Mouse (Mus musculus) limb, embryonic 15.5 days (tissue): Measurements from ENCODE around the gene Tti1. TPM values are rescaled to one million over a fixed set of nuclear protein-coding genes. Genes with fewer than 3 reads are reported as not detected.
"Not testable (repeated sequence)": the region's sequence is repeated elsewhere in the genome, so short reads cannot be mapped to it uniquely, and the experiment has no call there.

Experiments used
- ATAC-seq: fragments of 200-750 bp; cut with Nextera tagmentation; 2 replicates; pipeline ENCODE4 v1.8.0; 2017; ENCODE audit warnings: low read depth, moderate TSS enrichment; ENCODE audit not compliant: insufficient number of reproducible peaks, low FRiP score, low TSS enrichment
- H3K27ac ChIP-seq: fragments of 300-500 bp; sonication (generic); 2 replicates; pipeline ENCODE4 v1.5.1; 2015; ENCODE audit warnings: moderate library complexity, mild to moderate bottlenecking, inconsistent platforms
- H3K27me3 ChIP-seq: fragments of 300-500 bp; sonication (generic); 2 replicates; pipeline ENCODE4 v1.6.1; 2015; ENCODE audit warnings: inconsistent platforms
- H3K36me3 ChIP-seq: fragments of 300-500 bp; sonication (generic); 2 replicates; pipeline ENCODE4 v1.6.1; 2015; ENCODE audit warnings: inconsistent platforms
- H3K4me1 ChIP-seq: fragments of 300-500 bp; sonication (generic); 2 replicates; pipeline ENCODE4 v1.6.1; 2015; ENCODE audit warnings: inconsistent platforms
- H3K4me2 ChIP-seq: fragments of 300-500 bp; sonication (generic); 2 replicates; pipeline ENCODE4 v1.6.1; 2015; ENCODE audit warnings: mild to moderate bottlenecking, inconsistent platforms
- H3K4me3 ChIP-seq: fragments of 300-500 bp; sonication (generic); 2 replicates; pipeline ENCODE4 v1.5.1; 2015; ENCODE audit warnings: mild to moderate bottlenecking, inconsistent platforms
- H3K9ac ChIP-seq: fragments of 300-500 bp; sonication (generic); 2 replicates; pipeline ENCODE4 v1.6.1; 2015; ENCODE audit warnings: inconsistent platforms
- H3K9me3 ChIP-seq: fragments of 300-500 bp; sonication (generic); 2 replicates; pipeline ENCODE4 v1.6.1; 2016; ENCODE audit warnings: inconsistent platforms
- WGBS: fragments of 180-500 bp; shearing (Covaris S2); methylation state at CpG from one replicate; pipeline ENCODE4 v1.1.7; 2015; 5-methylcytosine and 5-hydroxymethylcytosine counted together
- polyA plus RNA-seq: library from polyadenylated mRNA; unstranded; fragments of >200 nt; fragmentation: Nextera tagmentation; extraction: Ambion mirVana; gene quantifications from 2 replicates; pipeline ENCODE4 v1.2.1, GENCODE M21; 2015

The Tti1 gene
- polyA plus RNA-seq, 1 experiment from 2014 or later = 22.5 TPM

GRCm38 (mm10) chr2:158059666-158060105 is 31.5 kb upstream of the Tti1 start:
- Histone ChIP-seq H3K9me3 (no peaks in the 10 kb centered on the region), H3K27ac (0 out of 2 replicates have a peak overlapping the region, but pooled peaks have one; percentile 48), H3K27me3 (no peaks in the 10 kb centered on the region), H3K36me3 (peaks cover 63% of the 10 kb centered on the region), H3K9ac (no peak overlapping the region), H3K4me2 (no peak overlapping the region), H3K4me3 (no peak overlapping the region), H3K4me1 (peaks cover 14% of the 10 kb centered on the region)
- no peak for ATAC-seq
- WGBS = 77% methylated on average over 8 of the region's 8 CpGs

- Histone ChIP-seq H3K9me3 (no peaks in the 10 kb centered on the region), H3K9ac (no peak overlapping the region), H3K27ac (peak overlapping the region; percentile 63; the same call in 1 of the 2 replicates), H3K4me3 (no peak overlapping the region), H3K4me2 (no peak overlapping the region), H3K36me3 (peaks cover 66% of the 10 kb centered on the region), H3K27me3 (no peaks in the 10 kb centered on the region), H3K4me1 (0 out of 2 replicates have a peak, but pooled peaks cover 6% of the 10 kb centered on the region)
- WGBS = 61% methylated on average over 10 of the region's 10 CpGs
- no peak for ATAC-seq
These were observed 30.3 kb upstream of the Tti1 start for GRCm38 (mm10) chr2:158058534-158058933.

GRCm38 (mm10) chr2:158057030-158057429 is 28.8 kb upstream of the Tti1 start:
- peaks cover 69% of the 10 kb centered on the region for H3K36me3 ChIP-seq
- no peaks in the 10 kb centered on the region for H3K27me3 ChIP-seq
- no peak overlapping the region for H3K9ac ChIP-seq
- H3K9me3 ChIP-seq = no peaks in the 10 kb centered on the region
- H3K4me3 ChIP-seq = no peak overlapping the region
- no peak overlapping the region for H3K4me2 ChIP-seq
- WGBS = 82% methylated on average over 3 of the region's 3 CpGs
- 0 out of 2 replicates have a peak, but pooled peaks cover 6% of the 10 kb centered on the region for H3K4me1 ChIP-seq
- ATAC-seq = no peak
- no peak overlapping the region for H3K27ac ChIP-seq

GRCm38 (mm10) chr2:158055383-158055782 is 27.1 kb upstream of the Tti1 start:
- H3K27ac ChIP-seq, H3K9me3 ChIP-seq, H3K4me1 ChIP-seq, H3K4me2 ChIP-seq, H3K9ac ChIP-seq, ATAC-seq, H3K4me3 ChIP-seq, H3K27me3 ChIP-seq: not testable (repeated sequence)
- 87% methylated on average over 8 of the region's 8 CpGs for WGBS
- H3K36me3 ChIP-seq = peaks cover 63% of the 10 kb centered on the region

GRCm38 (mm10) chr2:158054596-158054995 is 26.4 kb upstream of the Tti1 start:
- H3K4me1 ChIP-seq = 0 out of 2 replicates have a peak, but pooled peaks cover 5% of the 10 kb centered on the region
- ATAC-seq = no peak
- H3K9me3 ChIP-seq = no peaks in the 10 kb centered on the region
- no peak overlapping the region for H3K27ac ChIP-seq
- no peak overlapping the region for H3K4me2 ChIP-seq
- no peaks in the 10 kb centered on the region for H3K27me3 ChIP-seq
- H3K4me3 ChIP-seq = no peak overlapping the region
- peaks cover 60% of the 10 kb centered on the region for H3K36me3 ChIP-seq
- WGBS = 94% methylated on average over 3 of the region's 3 CpGs
- H3K9ac ChIP-seq = no peak overlapping the region

GRCm38 (mm10) chr2:158050116-158050515 is 21.9 kb upstream of the Tti1 start:
- ATAC-seq = no peak
- Histone ChIP-seq H3K4me2 (no peak overlapping the region), H3K4me1 (no peaks in the 10 kb centered on the region), H3K4me3 (no peak overlapping the region), H3K36me3 (peaks cover 52% of the 10 kb centered on the region), H3K9me3 (no peaks in the 10 kb centered on the region), H3K27me3 (no peaks in the 10 kb centered on the region), H3K27ac (no peak overlapping the region), H3K9ac (no peak overlapping the region)
- 92% methylated on average over 8 of the region's 8 CpGs for WGBS

- no peak overlapping the region for H3K27ac ChIP-seq
- H3K4me2 ChIP-seq = no peak overlapping the region
- 100% methylated on average over 1 of the region's 1 CpGs for WGBS
- H3K4me3 ChIP-seq = no peak overlapping the region
- ATAC-seq = no peak
- peaks cover 55% of the 10 kb centered on the region for H3K36me3 ChIP-seq
- H3K4me1 ChIP-seq = no peaks in the 10 kb centered on the region
- no peaks in the 10 kb centered on the region for H3K27me3 ChIP-seq
- no peak overlapping the region for H3K9ac ChIP-seq
- no peaks in the 10 kb centered on the region for H3K9me3 ChIP-seq
These were observed 20.5 kb upstream of the Tti1 start for GRCm38 (mm10) chr2:158048718-158049117.

- Histone ChIP-seq H3K27ac (no peak overlapping the region), H3K9ac (no peak overlapping the region), H3K4me1 (no peaks in the 10 kb centered on the region), H3K9me3 (no peaks in the 10 kb centered on the region), H3K27me3 (no peaks in the 10 kb centered on the region), H3K4me2 (no peak overlapping the region), H3K4me3 (no peak overlapping the region), H3K36me3 (peaks cover 59% of the 10 kb centered on the region)
- ATAC-seq = no peak
- 69% methylated on average over 3 of the region's 3 CpGs for WGBS
These were observed 19.7 kb upstream of the Tti1 start for GRCm38 (mm10) chr2:158047903-158048302.

GRCm38 (mm10) chr2:158046186-158046585 is 18.0 kb upstream of the Tti1 start:
- ATAC-seq = no peak
- 84% methylated on average over 4 of the region's 4 CpGs for WGBS
- Histone ChIP-seq H3K36me3 (peaks cover 55% of the 10 kb centered on the region), H3K4me2 (no peak overlapping the region), H3K27ac (no peak overlapping the region), H3K4me3 (no peak overlapping the region), H3K27me3 (no peaks in the 10 kb centered on the region), H3K9ac (no peak overlapping the region), H3K9me3 (no peaks in the 10 kb centered on the region), H3K4me1 (no peaks in the 10 kb centered on the region)

GRCm38 (mm10) chr2:158043504-158043903 is 15.3 kb upstream of the Tti1 start:
- Histone ChIP-seq H3K36me3 (peaks cover 52% of the 10 kb centered on the region), H3K4me1 (no peaks in the 10 kb centered on the region), H3K9ac (no peak overlapping the region), H3K4me3 (no peak overlapping the region), H3K4me2 (no peak overlapping the region), H3K27me3 (no peaks in the 10 kb centered on the region), H3K9me3 (no peaks in the 10 kb centered on the region), H3K27ac (no peak overlapping the region)
- ATAC-seq = no peak
- WGBS = 84% methylated on average over 8 of the region's 8 CpGs

GRCm38 (mm10) chr2:158040396-158040795 is 12.2 kb upstream of the Tti1 start:
- Histone ChIP-seq H3K9ac (no peak overlapping the region), H3K27ac (no peak overlapping the region), H3K27me3 (no peaks in the 10 kb centered on the region), H3K4me1 (no peaks in the 10 kb centered on the region), H3K9me3 (no peaks in the 10 kb centered on the region), H3K36me3 (peaks cover 50% of the 10 kb centered on the region), H3K4me2 (no peak overlapping the region), H3K4me3 (no peak overlapping the region)
- WGBS = 78% methylated on average over 2 of the region's 2 CpGs
- ATAC-seq = no peak

GRCm38 (mm10) chr2:158039662-158040061 is 11.4 kb upstream of the Tti1 start:
- H3K27me3 ChIP-seq = no peaks in the 10 kb centered on the region
- H3K27ac ChIP-seq = no peak overlapping the region
- ATAC-seq = no peak
- no peaks in the 10 kb centered on the region for H3K4me1 ChIP-seq
- H3K9me3 ChIP-seq = no peaks in the 10 kb centered on the region
- 69% methylated on average over 1 of the region's 1 CpGs for WGBS
- H3K9ac ChIP-seq = no peak overlapping the region
- H3K4me3 ChIP-seq = no peak overlapping the region
- no peak overlapping the region for H3K4me2 ChIP-seq
- H3K36me3 ChIP-seq = peaks cover 45% of the 10 kb centered on the region

- Histone ChIP-seq H3K27ac (no peak overlapping the region), H3K36me3 (peaks cover 34% of the 10 kb centered on the region), H3K9ac (no peak overlapping the region), H3K4me1 (no peaks in the 10 kb centered on the region), H3K9me3 (no peaks in the 10 kb centered on the region), H3K27me3 (no peaks in the 10 kb centered on the region), H3K4me3 (no peak overlapping the region), H3K4me2 (no peak overlapping the region)
- ATAC-seq = no peak
- 89% methylated on average over 1 of the region's 1 CpGs for WGBS
These were observed 9.3 kb upstream of the Tti1 start for GRCm38 (mm10) chr2:158037571-158037970.
